Mouse (Mus musculus): Measurements from ENCODE around the gene Sars2. TPM values are rescaled to one million over a fixed set of nuclear protein-coding genes. Genes with fewer than 3 reads are reported as not detected.

The Sars2 gene
- polyA plus RNA-seq, 1 experiment from 2014 or later: 12.3 TPM

- no peak overlapping the region for H3K27ac ChIP-seq (replicated peaks)
- no peaks in the 10 kb centered on the region for H3K9me3 ChIP-seq (ENCODE audit: control insufficient read depth, low read length)
- H3K4me1 ChIP-seq (replicated peaks; ENCODE audit: control insufficient read depth, insufficient read depth): peaks cover 4% of the 10 kb centered on the region; the same call in 1 of the 2 replicates
- peak overlapping the region; percentile 34 for H3K4me3 ChIP-seq (ENCODE audit: low read depth, low read length)
- WGBS: 7% methylated on average over 50 of the region's 58 CpGs
- ATAC-seq (ENCODE audit: low FRiP score, low TSS enrichment) (peak; percentile 84), DNase-seq (ENCODE audit: low spot score) (peak; percentile 88)
- H3K9ac ChIP-seq (ENCODE audit: low read length): peak overlapping the region; percentile 41; the same call in 1 of the 2 replicates
- TF ChIP-seq CTCF (IDR thresholded peaks at IDR 0.05; ENCODE audit: low read depth): no peak
- no peak for TF ChIP-seq EP300 (optimal IDR thresholded peaks at IDR 0.05)
- H3K4me2 ChIP-seq (replicated peaks; ENCODE audit: low read depth): peak overlapping the region; percentile 66
- H3K36me3 ChIP-seq (ENCODE audit: control insufficient read depth, insufficient read depth, low read length): no peaks in the 10 kb centered on the region; the same call in none of the 2 replicates
- H3K27me3 ChIP-seq (ENCODE audit: control insufficient read depth, insufficient read depth, low read length): no peaks in the 10 kb centered on the region
These were observed 9.2 kb upstream of the Sars2 start for GRCm38 (mm10) chr7:28732341-28733142.

- Histone ChIP-seq H3K4me3 (ENCODE audit: low read depth, low read length) (peak overlapping the region; percentile 34; the same call in 1 of the 2 replicates), H3K4me1 (replicated peaks; ENCODE audit: control insufficient read depth, insufficient read depth) (peaks cover 4% of the 10 kb centered on the region; the same call in 1 of the 2 replicates), H3K9me3 (ENCODE audit: control insufficient read depth, low read length) (no peaks in the 10 kb centered on the region), H3K27me3 (ENCODE audit: control insufficient read depth, insufficient read depth, low read length) (no peaks in the 10 kb centered on the region), H3K4me2 (replicated peaks; ENCODE audit: low read depth) (peak overlapping the region; percentile 66), H3K27ac (replicated peaks) (no peak overlapping the region), H3K36me3 (ENCODE audit: control insufficient read depth, insufficient read depth, low read length) (no peaks in the 10 kb centered on the region; the same call in none of the 2 replicates), H3K9ac (ENCODE audit: low read length) (no peak overlapping the region)
- DNase-seq (ENCODE audit: low spot score) (no peak), ATAC-seq (ENCODE audit: low FRiP score, low TSS enrichment) (peak; percentile 3; the same call in 1 of the 2 replicates)
- TF ChIP-seq CTCF (IDR thresholded peaks at IDR 0.05; ENCODE audit: low read depth) (no peak), EP300 (optimal IDR thresholded peaks at IDR 0.05) (no peak)
- WGBS: 24% methylated on average over 11 of the region's 11 CpGs
These were observed 8.6 kb upstream of the Sars2 start for GRCm38 (mm10) chr7:28733211-28733610.

GRCm38 (mm10) chr7:28735701-28736100, 6.1 kb upstream of the Sars2 start:
- peaks cover 4% of the 10 kb centered on the region; the same call in 1 of the 2 replicates for H3K4me1 ChIP-seq (replicated peaks; ENCODE audit: control insufficient read depth, insufficient read depth)
- no peak overlapping the region for H3K9ac ChIP-seq (ENCODE audit: low read length)
- TF ChIP-seq EP300 (optimal IDR thresholded peaks at IDR 0.05) (no peak), CTCF (IDR thresholded peaks at IDR 0.05; ENCODE audit: low read depth) (no peak)
- no peak for ATAC-seq (ENCODE audit: low FRiP score, low TSS enrichment)
- no peak overlapping the region for H3K27ac ChIP-seq (replicated peaks)
- H3K9me3 ChIP-seq (ENCODE audit: control insufficient read depth, low read length): no peaks in the 10 kb centered on the region
- 73% methylated on average over 6 of the region's 6 CpGs for WGBS
- no peak overlapping the region for H3K4me3 ChIP-seq (ENCODE audit: low read depth, low read length)
- no peaks in the 10 kb centered on the region; the same call in none of the 2 replicates for H3K36me3 ChIP-seq (ENCODE audit: control insufficient read depth, insufficient read depth, low read length)
- H3K4me2 ChIP-seq (replicated peaks; ENCODE audit: low read depth): no peak overlapping the region
- H3K27me3 ChIP-seq (ENCODE audit: control insufficient read depth, insufficient read depth, low read length): no peaks in the 10 kb centered on the region
- no peak for DNase-seq (ENCODE audit: low spot score)

GRCm38 (mm10) chr7:28739829-28740228, 2.0 kb upstream of the Sars2 start:
- no peaks in the 10 kb centered on the region for H3K27me3 ChIP-seq (ENCODE audit: control insufficient read depth, insufficient read depth, low read length)
- no peak for DNase-seq (ENCODE audit: low spot score)
- no peaks in the 10 kb centered on the region; the same call in none of the 2 replicates for H3K36me3 ChIP-seq (ENCODE audit: control insufficient read depth, insufficient read depth, low read length)
- H3K9me3 ChIP-seq (ENCODE audit: control insufficient read depth, low read length): no peaks in the 10 kb centered on the region
- H3K27ac ChIP-seq (replicated peaks): no peak overlapping the region
- H3K9ac ChIP-seq (ENCODE audit: low read length): no peak overlapping the region
- H3K4me3 ChIP-seq (ENCODE audit: low read depth, low read length): no peak overlapping the region
- H3K4me1 ChIP-seq (replicated peaks; ENCODE audit: control insufficient read depth, insufficient read depth): no peaks in the 10 kb centered on the region
- no peak overlapping the region for H3K4me2 ChIP-seq (replicated peaks; ENCODE audit: low read depth)
- 93% methylated on average over 21 of the region's 21 CpGs for WGBS
- TF ChIP-seq CTCF (IDR thresholded peaks at IDR 0.05; ENCODE audit: low read depth) (no peak), EP300 (optimal IDR thresholded peaks at IDR 0.05) (no peak)
- no peak for ATAC-seq (ENCODE audit: low FRiP score, low TSS enrichment)

GRCm38 (mm10) chr7:28740949-28741348, 843 bp upstream of the Sars2 start:
- no peak for DNase-seq (ENCODE audit: low spot score)
- H3K9ac ChIP-seq (ENCODE audit: low read length): peak overlapping the region; percentile 70
- H3K27ac ChIP-seq (replicated peaks): peak overlapping the region; percentile 81
- TF ChIP-seq EP300 (optimal IDR thresholded peaks at IDR 0.05) (no peak), CTCF (IDR thresholded peaks at IDR 0.05; ENCODE audit: low read depth) (peak; percentile 27)
- no peak for ATAC-seq (ENCODE audit: low FRiP score, low TSS enrichment)
- H3K27me3 ChIP-seq (ENCODE audit: control insufficient read depth, insufficient read depth, low read length): no peaks in the 10 kb centered on the region
- H3K4me2 ChIP-seq (replicated peaks; ENCODE audit: low read depth): peak overlapping the region; percentile 86
- H3K36me3 ChIP-seq (ENCODE audit: control insufficient read depth, insufficient read depth, low read length): no peaks in the 10 kb centered on the region; the same call in none of the 2 replicates
- H3K9me3 ChIP-seq (ENCODE audit: control insufficient read depth, low read length): no peaks in the 10 kb centered on the region
- H3K4me3 ChIP-seq (ENCODE audit: low read depth, low read length): peak overlapping the region; percentile 63
- WGBS: 29% methylated on average over 9 of the region's 9 CpGs
- no peaks in the 10 kb centered on the region for H3K4me1 ChIP-seq (replicated peaks; ENCODE audit: control insufficient read depth, insufficient read depth)

- no peak for TF ChIP-seq CTCF (IDR thresholded peaks at IDR 0.05; ENCODE audit: low read depth)
- no peak for TF ChIP-seq EP300 (optimal IDR thresholded peaks at IDR 0.05)
- Histone ChIP-seq H3K27me3 (ENCODE audit: control insufficient read depth, insufficient read depth, low read length) (no peaks in the 10 kb centered on the region), H3K4me3 (ENCODE audit: low read depth, low read length) (peak overlapping the region; percentile 63), H3K9me3 (ENCODE audit: control insufficient read depth, low read length) (no peaks in the 10 kb centered on the region), H3K9ac (ENCODE audit: low read length) (peak overlapping the region; percentile 70), H3K36me3 (ENCODE audit: control insufficient read depth, insufficient read depth, low read length) (no peaks in the 10 kb centered on the region; the same call in none of the 2 replicates), H3K27ac (replicated peaks) (peak overlapping the region; percentile 81), H3K4me1 (replicated peaks; ENCODE audit: control insufficient read depth, insufficient read depth) (no peaks in the 10 kb centered on the region), H3K4me2 (replicated peaks; ENCODE audit: low read depth) (peak overlapping the region; percentile 86)
- ATAC-seq (ENCODE audit: low FRiP score, low TSS enrichment) (no peak; the same call in none of the 2 replicates), DNase-seq (ENCODE audit: low spot score) (no peak)
- 1% methylated on average over 13 of the region's 13 CpGs for WGBS
These were observed 454 bp upstream of the Sars2 start for GRCm38 (mm10) chr7:28741368-28741708.
